Comparison of ENCODE assay signal across 15 mouse cellular contexts in the genomic region with DNA sequence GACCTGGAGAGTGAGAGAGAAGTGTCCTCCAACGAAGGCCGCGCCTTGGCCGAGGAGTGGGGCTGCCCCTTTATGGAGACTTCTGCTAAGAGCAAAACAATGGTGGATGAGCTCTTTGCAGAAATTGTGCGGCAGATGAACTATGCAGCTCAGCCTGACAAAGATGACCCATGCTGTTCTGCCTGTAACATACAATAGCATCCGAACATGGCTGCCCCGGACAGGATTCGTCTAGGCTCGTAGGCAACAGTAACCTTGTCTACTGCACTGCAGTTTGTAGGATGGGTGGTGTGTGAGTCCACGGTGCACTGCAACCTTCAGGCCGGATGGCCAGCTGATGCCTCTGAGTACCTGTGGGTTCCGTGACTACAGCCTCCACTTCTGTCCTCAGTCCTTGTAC.
"Had no signal": no experiment of that assay in that cellular context is flagged by ENCODE, and none has a peak within 500 bp of the region (broad histone marks: within the 10 kb centered on the region; RNA-seq: fewer than 3 reads in every experiment).

No protein-coding gene starts in this region.

- H3K9me3 ChIP-seq: neural tube, embryonic 15.5 days; stomach, embryonic 15.5 days had no signal

- H3K9ac ChIP-seq: neural tube, embryonic 15.5 days; stomach, embryonic 15.5 days had no signal

- H3K4me3 ChIP-seq: neural tube, embryonic 15.5 days; stomach, embryonic 15.5 days had no signal

- DNase-seq: retina, postnatal 1 day; right cerebral cortex, adult 18-20 months; right cerebral cortex, postnatal 14 days; right cerebral cortex, postnatal 25 days; right cerebral cortex, postnatal 4 days; spleen, adult 18-20 months; thymus, adult 18-20 months; thymus, adult 2 months; thymus, postnatal 14 days; thymus, postnatal 25 days; thymus, postnatal 36 days; thymus, postnatal 4 days had no signal

- H3K27ac ChIP-seq: neural tube, embryonic 15.5 days; stomach, embryonic 15.5 days; stomach, postnatal 0 days had no signal

- H3K4me2 ChIP-seq: neural tube, embryonic 15.5 days; stomach, embryonic 15.5 days had no signal

- H3K27me3 ChIP-seq: neural tube, embryonic 15.5 days; stomach, embryonic 15.5 days had no signal

- H3K4me1 ChIP-seq: stomach, embryonic 15.5 days had no signal
